Mouse (Mus musculus): ENCODE measurements around the gene Crebl2.

GRCm38 (mm10) chr6:134859021-134859420 lies 29.1 kb downstream of the Crebl2 start:
- TF ChIP-seq POLR2A (IDR thresholded peaks at IDR 0.05; ENCODE audit: borderline replicate concordance, insufficient read depth, low read length) (no peak), CTCF (IDR thresholded peaks at IDR 0.05; ENCODE audit: borderline replicate concordance, insufficient read depth, low read depth, low read length) (no peak)
